Mouse (Mus musculus) brain, adult 2 months (tissue): ENCODE measurements around the gene Agrp.
A peak's percentile ranks its signal among the peaks of the same experiment; 100 is the strongest.

Experiments
- DNase-seq: peaks from one replicate; pipeline ENCODE4 v3.0.0; 2011; ENCODE audit warnings: low read depth, low spot score

Agrp gene

DNA sequence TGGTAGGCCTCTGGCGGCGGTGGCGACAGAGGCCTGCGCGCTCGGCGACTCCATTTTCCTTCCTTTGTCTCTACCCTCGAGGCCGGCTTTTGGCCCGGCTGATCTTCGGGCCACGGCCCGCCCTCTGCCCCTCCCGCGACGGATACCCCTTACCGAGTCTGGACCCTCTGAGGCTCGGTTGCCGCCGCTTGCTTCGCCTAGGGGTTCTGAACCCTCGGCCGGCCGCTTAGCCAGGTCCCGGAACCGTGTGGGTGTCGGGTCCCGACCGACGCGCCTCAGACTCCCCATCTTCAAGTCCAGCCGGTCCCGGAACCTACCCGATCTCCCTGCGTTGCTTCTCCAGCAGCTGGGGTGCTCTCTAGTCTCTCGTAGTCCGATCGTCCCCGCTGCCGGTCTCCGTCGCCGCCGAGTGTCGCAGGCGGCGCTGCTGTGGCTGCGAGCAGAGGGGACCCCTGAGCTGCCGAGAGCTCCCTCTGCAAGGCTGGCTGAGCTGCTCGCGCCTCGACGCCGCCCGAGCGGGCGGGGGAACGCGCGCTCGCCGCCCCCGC, at the start of gene Agrp:
Gene Agrp, minus strand, starts transcription at position 431 of the 548 bp plus-strand sequence.
- DNase-seq, result peak; percentile 74

DNA sequence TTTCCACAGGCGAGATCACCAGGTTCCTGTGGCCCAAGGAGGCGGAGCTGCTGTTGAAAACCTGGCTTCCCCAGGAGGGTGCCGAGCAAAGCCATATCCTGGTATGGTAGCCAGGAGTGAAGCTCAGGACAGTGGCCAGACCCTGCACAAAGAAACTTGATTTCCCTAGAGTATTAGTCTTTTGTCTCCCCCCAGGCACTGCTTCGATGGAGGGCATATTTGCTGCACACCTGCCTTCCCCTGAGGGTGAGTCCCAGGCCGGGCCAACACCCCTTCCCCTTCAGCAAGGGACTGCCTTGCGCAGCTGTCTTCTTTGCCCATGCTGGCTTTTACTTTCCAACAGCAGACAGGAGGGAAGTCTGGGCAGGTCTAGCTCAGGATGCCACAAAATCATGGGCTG, 49.4 kb upstream of the Agrp start:
- no peak for DNase-seq

DNA sequence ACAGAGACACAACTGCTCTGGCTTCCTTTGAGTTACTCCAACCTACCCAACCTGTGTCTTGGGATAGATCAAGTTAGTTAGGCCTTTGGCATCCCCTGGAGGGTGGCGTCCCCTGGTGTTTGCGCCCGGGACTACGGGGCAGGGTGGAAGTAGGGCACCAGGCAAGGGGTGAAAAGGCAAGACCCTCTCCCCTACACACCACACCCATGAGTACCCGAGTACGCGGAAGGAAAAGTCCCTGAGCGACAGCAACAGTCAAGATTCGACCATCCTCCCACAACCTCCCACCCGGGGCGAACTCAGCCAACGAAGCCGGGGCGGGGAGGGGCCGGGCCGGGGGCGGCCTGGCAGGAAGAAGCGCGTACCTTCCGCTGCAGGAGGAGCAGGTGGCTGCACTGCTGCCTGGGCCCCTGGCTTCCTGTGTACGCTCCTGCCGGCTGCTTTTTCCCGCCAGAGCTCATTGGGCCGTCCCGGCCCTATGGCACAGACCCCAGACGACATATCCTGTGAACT, 48.7 kb upstream of the Agrp start, which contains the start of gene Carmil2:
Gene Carmil2, plus strand, starts transcription at position 479 of the 513 bp plus-strand sequence.
- no peak for DNase-seq

DNA sequence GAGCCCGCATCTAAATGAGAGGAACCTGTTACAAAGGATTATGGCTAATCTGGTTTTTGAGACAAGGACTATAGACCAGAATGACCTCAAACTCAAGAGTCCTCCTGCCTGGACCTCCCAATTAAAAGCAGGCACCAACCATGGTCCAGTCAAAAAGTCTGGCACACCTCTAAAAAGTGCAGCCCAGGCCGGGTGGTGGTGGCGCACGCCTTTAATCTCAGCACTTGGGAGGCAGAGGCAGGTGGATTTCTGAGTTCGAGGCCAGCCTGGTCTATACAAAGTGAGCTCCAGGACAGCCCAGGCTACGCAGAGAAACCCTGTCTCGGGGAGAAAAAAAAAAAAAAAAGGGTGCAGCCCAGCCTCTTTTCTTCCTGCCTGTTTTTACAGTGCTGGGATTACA, 48.1 kb upstream of the Agrp start:
- DNase-seq, result no peak

DNA sequence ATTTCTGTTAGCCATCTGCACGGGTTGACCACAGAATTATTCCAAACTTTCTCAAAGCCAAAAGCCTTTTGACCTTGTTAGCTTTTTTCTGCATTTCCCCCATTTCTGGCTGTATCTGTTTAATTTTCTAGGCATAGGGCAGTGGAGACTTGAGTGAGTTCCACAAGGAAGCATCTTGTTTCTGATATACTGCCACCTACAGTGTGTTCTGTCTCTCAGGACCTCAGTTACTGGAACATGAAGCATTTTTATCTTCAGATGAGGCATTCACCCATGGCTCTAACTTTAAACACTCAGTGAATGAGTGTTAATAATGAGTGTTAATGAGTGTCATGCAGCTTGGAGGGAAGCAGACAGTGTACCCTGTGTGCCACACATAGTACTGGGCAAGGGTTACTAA, 40.7 kb upstream of the Agrp start:
- DNase-seq, result no peak

DNA sequence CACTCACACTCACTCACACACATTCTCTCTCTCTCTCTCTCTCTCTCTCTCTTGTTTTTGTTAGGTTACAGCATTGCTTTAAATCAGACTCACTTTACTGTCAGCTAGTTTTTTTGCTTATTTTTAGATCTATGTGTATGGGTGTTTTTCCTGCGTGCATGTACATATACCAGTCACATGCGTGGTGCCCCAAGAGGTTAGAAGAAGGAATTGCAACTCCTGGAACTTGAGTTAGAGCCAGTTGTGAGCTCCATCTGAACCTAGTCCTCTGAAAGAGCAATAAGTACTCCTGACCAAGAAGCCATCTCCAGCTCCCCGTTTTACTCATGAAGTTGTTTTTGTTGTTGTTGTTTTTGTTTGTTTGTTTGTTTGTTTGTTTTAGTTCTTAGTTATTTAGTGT, 24.0 kb upstream of the Agrp start:
- peak; percentile 70 for DNase-seq

DNA sequence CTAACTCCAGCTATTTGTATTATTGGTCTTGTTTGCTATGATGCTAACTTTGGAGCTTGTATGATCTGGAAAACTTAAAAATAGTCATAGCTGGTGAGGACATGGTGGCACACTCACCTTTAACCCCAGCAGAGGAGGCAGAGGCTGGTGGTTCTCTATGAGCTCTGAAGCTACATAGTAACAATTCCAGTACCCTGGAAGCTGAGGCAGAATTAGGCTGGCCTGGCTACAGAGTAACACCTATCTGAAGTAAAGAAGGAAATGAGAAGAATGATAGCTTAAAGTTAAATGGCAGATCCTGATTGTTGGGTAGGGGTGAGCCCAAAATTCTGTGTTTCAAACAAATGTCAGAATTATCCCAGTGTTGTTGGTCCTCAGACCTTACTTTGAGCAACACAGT, 20.4 kb upstream of the Agrp start:
- no peak for DNase-seq

DNA sequence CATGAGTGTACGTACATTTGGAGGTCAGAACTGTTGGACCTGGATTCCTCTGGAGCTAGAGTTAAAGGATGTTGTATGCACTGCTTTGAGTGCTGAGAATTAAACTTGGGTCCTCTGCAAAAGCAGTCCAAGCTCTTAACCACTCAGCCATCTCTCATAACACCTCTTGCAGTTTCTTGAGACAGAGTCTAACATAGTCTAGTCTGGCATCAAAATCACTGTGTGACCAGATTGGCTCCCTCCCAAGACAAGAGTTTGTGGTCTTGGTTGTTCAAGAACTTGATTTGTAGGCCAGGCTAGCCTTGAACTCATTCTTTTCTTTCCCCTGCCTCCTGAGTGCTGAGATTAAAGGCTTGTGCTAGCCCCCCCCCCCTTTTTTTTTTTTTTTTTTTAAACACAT, 11.7 kb upstream of the Agrp start:
- DNase-seq, result no peak

DNA sequence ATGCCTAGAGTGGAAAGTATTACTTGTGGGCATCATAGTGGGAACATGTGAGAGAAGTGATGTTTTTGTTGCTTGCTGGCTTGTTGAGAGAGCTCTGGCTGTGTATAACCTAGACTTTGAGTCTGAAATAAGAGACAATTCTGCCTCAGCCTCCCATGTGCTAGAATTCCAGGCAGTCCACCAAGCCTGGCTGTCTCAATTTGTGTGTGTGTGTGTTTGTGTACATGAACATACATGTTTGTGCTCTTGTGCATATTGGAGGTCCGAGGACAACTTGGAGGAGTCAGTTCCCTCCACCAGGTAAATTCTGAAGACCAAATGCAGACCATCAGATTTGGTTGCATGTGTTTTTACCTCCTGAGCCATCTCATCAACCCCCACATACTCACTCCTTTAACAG, 8.0 kb upstream of the Agrp start:
- DNase-seq, result no peak

DNA sequence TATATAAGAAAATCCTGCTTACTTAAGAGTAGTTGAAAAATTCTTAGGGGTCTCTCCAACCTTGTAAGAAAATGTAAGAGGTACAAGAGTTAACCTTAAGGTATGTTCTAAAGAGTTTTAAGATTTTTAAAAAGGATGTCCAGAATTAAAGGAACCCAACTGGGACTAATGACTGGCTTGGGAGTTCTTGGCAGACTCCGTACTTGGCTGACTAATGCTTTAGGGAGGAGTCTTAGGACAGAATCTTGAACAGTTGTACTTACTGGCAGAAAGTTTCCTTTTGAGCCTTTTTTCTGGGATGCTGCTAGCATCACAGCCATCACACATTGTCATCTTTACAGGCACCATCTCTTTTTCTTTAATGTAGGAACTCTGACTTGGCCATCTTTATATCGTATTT, 3.3 kb upstream of the Agrp start:
- peak; percentile 51 for DNase-seq

DNA sequence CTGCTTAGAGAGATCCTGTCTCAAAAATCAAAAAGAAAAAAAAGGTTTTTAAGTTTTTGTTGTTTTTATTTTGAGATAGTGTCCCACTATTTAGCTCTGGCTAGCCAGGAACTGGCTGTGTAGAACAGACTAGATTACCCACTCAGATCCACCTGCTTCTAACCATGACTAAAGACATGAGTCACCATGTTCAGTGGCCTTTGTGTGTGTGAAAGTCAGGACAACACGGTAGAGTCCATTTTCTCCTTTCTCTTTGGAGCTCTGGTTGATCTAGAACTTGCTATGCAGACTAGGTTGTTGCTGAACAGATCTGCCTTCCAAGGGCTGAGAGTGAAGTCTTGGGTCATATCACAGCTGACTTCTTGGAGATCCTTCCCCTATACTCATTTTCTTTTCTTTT, 2.6 kb upstream of the Agrp start:
- no peak for DNase-seq

DNA sequence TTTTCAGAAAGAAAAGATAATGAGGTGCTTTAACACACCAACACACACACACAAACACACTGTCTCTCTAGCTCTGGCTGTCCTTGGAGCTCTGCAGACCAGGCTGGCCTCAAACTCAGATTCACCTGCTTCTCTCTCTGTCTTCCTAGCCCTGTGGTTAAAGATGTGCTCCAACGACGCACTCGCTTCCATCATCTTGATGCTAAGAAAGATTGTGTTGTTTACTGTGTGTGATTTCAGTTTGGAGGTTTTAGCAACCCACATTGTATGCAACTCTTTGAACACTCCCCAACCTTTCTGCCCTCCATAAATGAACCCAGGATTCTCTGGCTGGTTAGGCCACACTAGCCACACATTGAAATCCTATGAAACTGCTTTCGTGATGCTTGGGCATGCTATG, 1.3 kb upstream of the Agrp start:
- DNase-seq, result no peak

DNA sequence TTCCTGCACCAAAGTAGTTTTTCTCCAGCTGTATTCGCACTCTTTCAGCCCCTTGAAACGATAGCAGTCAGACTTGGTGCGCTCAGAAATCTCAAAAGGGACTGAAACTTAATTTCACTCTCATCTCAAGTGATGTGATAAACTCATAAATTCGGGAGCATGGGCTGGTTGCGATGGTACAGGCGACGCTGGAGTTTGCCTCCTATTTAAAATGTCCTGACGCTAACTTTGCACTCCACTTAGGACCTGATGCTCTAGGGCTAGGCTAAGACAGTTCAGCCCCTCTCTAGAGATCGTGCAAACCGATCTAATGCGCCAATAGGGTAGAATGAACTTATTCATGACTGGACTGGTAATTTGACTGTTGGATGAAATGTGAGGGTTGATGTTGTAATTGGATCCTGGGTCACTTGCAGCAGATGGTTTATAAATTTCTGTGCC, 428 bp upstream of the Agrp start:
- DNase-seq, result no peak

DNA sequence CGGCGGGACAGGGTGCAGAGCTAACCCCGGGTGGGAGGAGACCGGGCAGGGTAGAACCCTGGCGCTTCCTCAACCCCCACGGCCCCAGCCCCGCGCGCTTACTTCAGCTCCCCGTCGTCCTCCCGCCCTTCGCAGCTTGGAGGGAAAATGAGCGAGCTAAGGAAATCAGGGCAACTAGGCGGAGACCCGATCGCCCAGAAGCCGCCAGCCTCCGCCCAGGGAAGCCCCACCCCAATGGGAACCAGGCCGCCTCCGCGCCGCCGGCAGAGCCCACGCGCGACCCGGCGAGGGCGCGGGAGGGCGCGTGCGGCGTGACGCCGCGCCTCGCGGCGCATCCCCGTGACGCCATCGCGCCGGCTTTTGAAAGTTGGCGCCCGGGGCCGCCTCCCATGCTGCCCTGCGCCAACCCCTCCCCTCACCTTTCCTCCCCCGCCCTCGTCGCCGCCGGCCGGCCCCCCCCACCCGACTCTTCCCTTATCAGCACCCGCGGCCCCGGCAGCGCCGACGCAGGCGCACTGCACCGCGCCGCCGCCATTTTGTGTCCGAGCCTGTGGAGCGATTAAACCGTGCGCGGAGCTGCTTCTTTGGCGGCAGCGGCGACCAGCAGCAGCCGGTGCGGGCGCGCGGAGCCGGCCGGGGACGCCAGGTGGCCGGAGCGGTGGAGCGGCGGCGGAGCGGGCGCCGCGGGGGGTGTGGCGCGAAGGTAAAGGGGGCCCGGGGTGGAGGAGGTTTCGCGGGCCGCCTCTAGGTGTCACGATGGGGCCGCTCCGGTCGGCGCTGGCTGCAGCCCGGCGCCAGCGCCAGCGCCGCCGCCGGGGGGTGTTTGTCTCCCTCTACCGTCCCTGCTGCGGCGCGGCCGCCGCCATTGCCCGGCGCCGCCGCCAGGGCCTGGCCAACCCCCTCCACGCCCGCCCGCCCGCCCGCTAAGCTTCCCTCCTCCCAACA, 903 bp downstream of the Agrp start, which contains the start of gene Ctcf:
Gene Ctcf, plus strand, starts transcription at position 551 of the 945 bp plus-strand sequence.
- peak; percentile 96 for DNase-seq

DNA sequence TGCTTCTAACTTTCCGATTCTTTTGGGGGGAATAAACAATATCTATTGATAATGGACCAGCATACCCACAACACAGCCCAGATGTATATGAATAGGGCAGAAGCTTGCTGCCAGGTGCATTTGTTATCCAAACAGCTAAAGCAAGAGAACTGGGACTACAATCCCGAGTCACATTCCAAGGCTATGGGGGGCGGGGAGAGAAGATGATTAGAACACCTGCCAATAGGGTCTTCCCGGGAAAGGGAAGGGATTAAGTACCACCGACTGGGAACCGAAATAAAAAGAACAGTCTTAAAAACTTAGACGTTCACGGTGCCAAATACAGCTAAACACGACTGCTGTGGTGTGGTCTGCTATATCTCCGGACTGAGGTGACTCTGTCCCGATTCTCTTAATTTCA, 1.7 kb downstream of the Agrp start:
- DNase-seq, result no peak

DNA sequence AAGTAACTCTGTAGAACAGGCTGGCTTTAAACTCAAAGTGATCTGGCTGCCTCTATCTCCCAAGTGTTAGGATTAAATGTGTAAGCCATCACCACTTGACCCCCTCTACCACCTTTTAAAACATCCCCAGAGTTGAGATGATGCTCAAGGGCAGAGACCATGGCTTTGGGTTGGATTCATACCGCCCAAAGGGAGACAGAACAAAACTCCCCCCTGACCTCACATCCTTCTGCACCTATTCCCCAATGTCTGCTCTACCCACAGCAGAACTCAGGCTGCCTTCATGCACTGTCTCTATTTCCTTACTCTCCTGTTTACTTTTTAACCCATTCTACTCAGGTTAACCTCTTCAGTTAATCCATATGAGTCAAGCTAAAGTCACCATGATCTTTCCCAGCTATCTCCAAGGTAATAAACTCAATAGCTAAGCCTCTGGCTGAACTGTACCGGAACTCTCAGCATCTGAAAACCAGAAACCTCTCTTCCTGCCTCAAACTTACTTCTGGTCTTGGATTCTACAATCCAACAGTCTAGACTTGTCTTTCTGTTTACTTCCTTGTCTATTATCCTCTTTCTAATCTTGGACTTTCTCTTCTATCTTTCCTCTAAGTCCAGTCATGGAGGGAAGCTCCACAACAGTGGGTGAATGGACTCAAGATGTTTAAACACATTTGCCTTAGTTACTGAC, 2.3 kb downstream of the Agrp start:
- DNase-seq, result no peak

DNA sequence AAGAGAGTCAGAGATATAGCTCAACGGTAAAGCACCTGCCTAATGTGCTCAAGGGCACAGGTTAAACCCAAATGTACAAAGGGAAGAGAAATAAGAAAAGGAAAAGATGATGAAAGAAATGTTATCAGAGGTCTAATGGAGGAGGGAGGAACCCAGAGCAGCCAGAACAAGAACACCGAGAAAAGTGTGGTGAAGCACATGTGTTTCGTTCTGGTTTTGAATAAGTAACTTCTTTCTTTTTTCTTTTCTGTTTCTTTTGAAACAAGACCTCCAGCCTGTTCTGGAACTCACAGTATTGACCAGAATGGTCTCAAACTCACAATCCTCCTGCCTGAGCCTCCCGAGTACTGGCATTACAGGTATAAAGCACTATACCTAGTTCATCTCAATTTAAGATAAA, 7.9 kb downstream of the Agrp start:
- no peak for DNase-seq

DNA sequence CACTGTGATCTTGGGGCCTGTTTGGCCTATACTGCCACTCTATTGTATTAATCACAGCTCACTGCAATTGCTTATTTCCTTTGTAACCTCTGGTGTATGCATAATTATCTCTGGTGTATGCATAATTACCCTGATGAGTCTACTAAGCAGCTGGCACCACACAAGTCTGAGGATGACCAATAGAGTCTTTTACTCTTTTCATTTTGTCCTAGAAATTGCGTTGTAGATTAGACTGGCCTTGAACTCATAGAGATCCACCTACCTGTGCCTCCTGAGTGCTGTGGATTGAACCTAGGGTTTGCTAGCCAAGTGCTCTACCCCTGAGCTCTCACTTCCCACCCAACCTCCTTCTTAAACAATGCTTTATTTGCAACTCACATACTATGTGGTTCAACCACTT, 11.1 kb downstream of the Agrp start:
- DNase-seq, result no peak

DNA sequence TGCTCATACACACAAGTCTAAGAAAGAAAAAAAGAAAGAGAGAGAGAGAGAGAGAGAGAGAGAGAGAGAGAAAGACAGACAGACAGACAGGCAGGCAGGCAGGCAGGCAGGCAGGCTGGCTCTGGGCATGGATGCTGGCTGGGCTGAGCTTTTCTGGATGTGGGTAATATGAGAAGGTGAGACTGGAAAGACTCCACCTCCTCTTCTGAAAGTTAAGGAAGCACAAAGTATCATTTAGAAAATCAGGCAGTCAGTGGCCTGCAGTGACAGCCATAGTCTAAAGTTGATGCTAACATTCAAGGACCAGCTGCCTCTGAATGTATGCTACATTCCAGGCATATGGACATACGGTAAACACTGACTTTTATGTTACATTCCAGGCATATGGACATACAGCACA, 12.4 kb downstream of the Agrp start:
- no peak for DNase-seq

DNA sequence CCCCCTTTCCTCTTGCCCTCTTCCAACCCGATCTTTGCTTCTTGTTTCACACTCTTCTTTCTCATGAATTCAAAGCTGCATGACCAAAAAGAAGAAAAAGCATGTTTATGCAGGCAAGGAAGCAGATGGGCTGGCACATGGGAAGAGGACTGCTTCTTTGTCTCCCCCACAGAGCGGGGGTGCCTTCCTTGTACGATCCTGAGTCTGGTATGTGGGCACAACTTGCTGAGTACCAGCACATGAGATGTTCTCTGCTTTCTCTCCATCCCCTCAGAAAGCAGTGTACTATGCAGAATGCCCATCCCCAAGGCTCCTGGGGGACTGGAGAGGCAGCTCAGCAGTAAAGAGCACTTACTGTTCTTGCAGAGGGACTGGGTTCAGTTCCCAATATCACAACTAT, 12.8 kb downstream of the Agrp start:
- DNase-seq, result peak; percentile 94

DNA sequence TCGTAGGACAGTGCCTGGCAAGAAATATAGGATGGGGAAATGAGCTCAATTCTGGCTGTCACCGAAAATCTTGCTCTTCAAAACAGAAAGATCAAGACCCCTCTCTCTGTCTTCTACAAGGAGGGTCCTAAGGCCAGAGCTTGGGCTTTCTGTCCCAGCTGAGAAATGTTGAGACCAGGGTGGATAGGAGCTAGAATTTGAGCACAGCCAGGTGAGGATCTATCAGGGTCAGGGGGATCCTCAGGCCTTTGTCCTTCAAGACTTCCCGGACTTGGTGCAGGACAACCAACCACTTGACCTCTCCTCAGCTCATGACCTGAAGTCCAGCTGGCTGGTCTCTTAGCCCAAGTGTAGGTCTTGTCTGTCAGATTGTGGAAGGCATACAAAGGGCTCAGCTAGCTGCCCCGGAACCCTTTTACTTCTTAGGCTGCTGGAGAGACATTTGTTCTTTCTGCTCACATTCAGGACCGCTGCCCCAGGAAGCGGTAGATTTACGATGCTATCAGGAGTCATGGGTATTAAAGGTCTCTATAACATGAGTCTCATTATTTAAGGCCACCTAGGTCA, 13.4 kb downstream of the Agrp start:
- DNase-seq, result no peak

DNA sequence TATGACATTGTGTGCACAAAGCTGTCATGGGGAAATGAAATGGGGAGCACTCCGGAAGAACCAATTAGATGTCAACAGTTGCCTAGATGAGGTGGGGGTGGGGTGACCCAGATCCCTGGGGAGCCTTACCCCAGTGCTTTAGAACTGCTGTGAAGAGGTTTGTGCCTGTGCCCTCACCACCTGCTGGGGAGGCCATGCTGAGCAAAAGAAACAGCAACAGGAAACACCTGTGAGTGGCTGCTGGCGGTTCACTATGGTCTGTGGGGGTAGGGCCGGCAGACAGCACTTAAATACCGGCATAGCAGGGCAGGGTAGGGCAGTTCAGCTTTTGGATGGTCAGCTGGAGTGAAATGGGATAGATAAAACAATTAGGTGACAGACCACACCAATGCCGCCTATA, 14.1 kb downstream of the Agrp start:
- no peak for DNase-seq
